Mouse (Mus musculus): ENCODE results near the gene Wwox. TPM values are rescaled to one million over a fixed set of nuclear protein-coding genes. Genes with fewer than 3 reads are reported as not detected.

Gene Wwox
- polyA plus RNA-seq, 1 experiment from 2014 or later, result 10.5 TPM

DNA sequence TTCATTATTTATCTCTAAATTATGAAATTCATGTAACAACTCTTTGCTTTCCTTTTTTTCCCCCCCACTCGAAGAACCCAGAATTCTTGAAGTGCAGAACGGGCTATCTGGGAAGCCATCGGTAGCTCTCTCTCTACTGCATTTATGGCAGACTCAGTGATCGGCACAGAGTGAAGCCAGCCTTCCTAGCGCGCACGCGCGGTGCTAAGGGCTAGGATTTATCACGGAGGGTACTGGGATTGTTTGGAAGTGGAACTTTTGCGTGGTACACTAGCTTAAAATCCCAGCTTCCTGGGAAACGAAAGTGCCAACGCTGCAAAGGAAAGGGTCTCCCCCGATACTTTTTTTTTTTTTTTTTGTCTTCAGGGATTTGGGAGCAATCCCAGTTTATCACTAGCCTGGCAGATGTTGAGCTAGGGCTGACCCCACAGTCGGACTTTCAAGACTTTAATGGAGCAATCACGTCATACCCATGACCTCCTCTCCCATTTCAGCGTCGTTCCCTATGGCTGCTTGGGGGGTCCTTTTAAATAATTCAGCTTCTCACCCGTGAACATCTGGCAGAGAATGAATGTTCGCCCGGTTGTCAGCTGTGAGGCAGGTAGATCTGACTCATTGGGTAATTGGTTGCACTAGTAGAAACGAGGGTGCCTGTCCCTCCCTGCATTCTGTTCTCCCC lies 810.4 kb downstream of the Wwox start:
- WGBS, result 37% methylated on average over 22 of the region's 22 CpGs
- Histone ChIP-seq H3K4me1 (peaks cover 8% of the 10 kb centered on the region), H3K9ac (no peak overlapping the region), H3K36me3 (no peaks in the 10 kb centered on the region), H3K4me3 (no peak overlapping the region), H3K4me2 (replicated peaks) (peak overlapping the region; percentile 34), H3K9me3 (no peaks in the 10 kb centered on the region), H3K27ac (no peak overlapping the region), H3K27me3 (peaks cover 2% of the 10 kb centered on the region; the same call in 1 of the 2 replicates)
- ATAC-seq (ENCODE audit: insufficient number of reproducible peaks, insufficient read depth, low FRiP score, low TSS enrichment), result no peak

- Histone ChIP-seq H3K4me1 (peaks cover 10% of the 10 kb centered on the region), H3K27ac (no peak overlapping the region), H3K9ac (no peak overlapping the region), H3K9me3 (no peaks in the 10 kb centered on the region), H3K27me3 (peaks cover 2% of the 10 kb centered on the region; the same call in 1 of the 2 replicates), H3K4me3 (no peak overlapping the region), H3K36me3 (no peaks in the 10 kb centered on the region), H3K4me2 (replicated peaks) (no peak overlapping the region)
- 52% methylated on average over 13 of the region's 13 CpGs for WGBS
- no peak for ATAC-seq (ENCODE audit: insufficient number of reproducible peaks, insufficient read depth, low FRiP score, low TSS enrichment)
Measured at GRCm38 (mm10) chr8:115255550-115255949, 816.1 kb downstream of the Wwox start.

DNA sequence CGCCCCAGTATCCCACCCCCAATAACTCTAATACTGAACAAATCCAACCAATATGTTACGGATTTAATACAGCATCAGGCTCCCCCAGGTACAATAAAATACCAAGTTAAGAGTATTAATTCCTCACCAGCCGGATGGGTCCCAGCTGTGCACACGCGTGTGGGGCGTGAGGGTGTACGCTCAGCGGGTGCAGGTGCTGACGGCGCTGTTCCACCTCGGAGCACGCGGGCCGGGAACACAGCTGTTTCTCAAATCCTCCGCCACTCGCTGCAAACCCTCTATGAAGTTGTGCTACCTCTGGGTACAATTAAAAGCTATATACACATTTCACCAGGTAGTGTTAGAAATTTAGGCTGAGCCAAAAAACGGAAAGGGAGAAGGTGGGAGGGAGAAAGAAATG lies 818.0 kb downstream of the Wwox start:
- Histone ChIP-seq H3K4me1 (0 out of 2 replicates have a peak, but pooled peaks cover 7% of the 10 kb centered on the region), H3K36me3 (no peaks in the 10 kb centered on the region), H3K9me3 (no peaks in the 10 kb centered on the region), H3K27me3 (peaks cover 2% of the 10 kb centered on the region; the same call in 1 of the 2 replicates), H3K4me2 (replicated peaks) (no peak overlapping the region), H3K9ac (no peak overlapping the region), H3K27ac (no peak overlapping the region), H3K4me3 (no peak overlapping the region)
- no peak for ATAC-seq (ENCODE audit: insufficient number of reproducible peaks, insufficient read depth, low FRiP score, low TSS enrichment)
- WGBS, result 88% methylated on average over 17 of the region's 17 CpGs

DNA sequence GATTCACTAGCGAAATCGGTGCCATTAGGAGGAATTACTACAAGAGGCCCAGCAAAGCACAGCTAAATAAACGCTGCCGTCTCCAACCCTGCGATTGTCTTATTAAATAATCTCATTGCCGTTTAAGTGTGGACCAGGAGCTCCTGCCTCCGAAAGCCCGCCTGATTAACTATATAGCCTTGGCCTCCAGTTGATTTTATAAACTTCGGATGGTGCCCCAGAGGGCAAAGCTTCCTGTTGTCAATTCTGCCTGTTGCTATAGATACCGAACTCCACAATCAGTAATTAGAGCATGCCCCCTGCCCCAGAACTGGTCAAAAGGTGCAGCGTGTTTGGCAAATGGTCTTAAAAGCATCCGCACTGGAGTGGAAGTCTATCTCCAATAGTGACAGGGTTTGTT lies 820.4 kb downstream of the Wwox start:
- Histone ChIP-seq H3K9ac (no peak overlapping the region), H3K27ac (no peak overlapping the region), H3K4me1 (0 out of 2 replicates have a peak, but pooled peaks cover 7% of the 10 kb centered on the region), H3K4me2 (replicated peaks) (no peak overlapping the region), H3K27me3 (no peaks in the 10 kb centered on the region), H3K36me3 (no peaks in the 10 kb centered on the region), H3K9me3 (no peaks in the 10 kb centered on the region), H3K4me3 (no peak overlapping the region)
- ATAC-seq (ENCODE audit: insufficient number of reproducible peaks, insufficient read depth, low FRiP score, low TSS enrichment), result no peak
- 28% methylated on average over 12 of the region's 12 CpGs for WGBS

GRCm38 (mm10) chr8:115267196-115267595 lies 827.7 kb downstream of the Wwox start:
- no peaks in the 10 kb centered on the region for H3K4me1 ChIP-seq
- no peaks in the 10 kb centered on the region for H3K36me3 ChIP-seq
- no peak overlapping the region for H3K4me2 ChIP-seq (replicated peaks)
- H3K4me3 ChIP-seq, result no peak overlapping the region
- H3K9ac ChIP-seq, result no peak overlapping the region
- WGBS, result 45% methylated on average over 11 of the region's 11 CpGs
- ATAC-seq (ENCODE audit: insufficient number of reproducible peaks, insufficient read depth, low FRiP score, low TSS enrichment), result no peak
- no peaks in the 10 kb centered on the region for H3K9me3 ChIP-seq
- no peaks in the 10 kb centered on the region for H3K27me3 ChIP-seq
- H3K27ac ChIP-seq, result no peak overlapping the region

DNA sequence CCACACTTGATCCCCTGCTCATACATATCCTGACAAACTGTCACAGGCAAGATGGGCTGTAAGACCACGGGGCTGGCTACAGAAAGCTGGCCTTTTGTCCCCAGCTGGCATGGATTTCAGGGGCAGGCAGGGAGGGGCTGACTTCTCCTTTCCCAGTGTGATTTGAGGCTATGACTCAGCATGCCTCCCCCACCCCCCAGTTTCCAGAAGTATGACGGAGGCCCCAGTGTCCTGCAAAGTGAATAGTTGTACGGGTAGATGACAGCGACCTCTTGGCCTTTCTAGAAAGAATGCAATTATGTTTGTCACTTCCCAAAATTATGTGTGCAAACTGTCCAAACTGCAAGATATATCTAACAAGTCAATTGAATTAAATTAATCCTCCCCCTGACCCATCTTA lies 830.1 kb downstream of the Wwox start:
- no peak overlapping the region for H3K27ac ChIP-seq
- H3K4me1 ChIP-seq, result no peaks in the 10 kb centered on the region
- H3K27me3 ChIP-seq, result no peaks in the 10 kb centered on the region
- ATAC-seq (ENCODE audit: insufficient number of reproducible peaks, insufficient read depth, low FRiP score, low TSS enrichment), result no peak
- no peaks in the 10 kb centered on the region for H3K9me3 ChIP-seq
- H3K4me2 ChIP-seq (replicated peaks), result no peak overlapping the region
- H3K36me3 ChIP-seq, result no peaks in the 10 kb centered on the region
- no peak overlapping the region for H3K4me3 ChIP-seq
- 39% methylated on average over 4 of the region's 4 CpGs for WGBS
- no peak overlapping the region for H3K9ac ChIP-seq

GRCm38 (mm10) chr8:115273976-115274375 lies 834.5 kb downstream of the Wwox start:
- Histone ChIP-seq H3K36me3 (no peaks in the 10 kb centered on the region), H3K27me3 (no peaks in the 10 kb centered on the region), H3K4me2 (replicated peaks) (no peak overlapping the region), H3K4me3 (no peak overlapping the region), H3K27ac (no peak overlapping the region), H3K4me1 (no peaks in the 10 kb centered on the region), H3K9ac (no peak overlapping the region), H3K9me3 (no peaks in the 10 kb centered on the region)
- 85% methylated on average over 6 of the region's 6 CpGs for WGBS
- ATAC-seq (ENCODE audit: insufficient number of reproducible peaks, insufficient read depth, low FRiP score, low TSS enrichment), result no peak

- no peak for ATAC-seq (ENCODE audit: insufficient number of reproducible peaks, insufficient read depth, low FRiP score, low TSS enrichment)
- H3K9ac ChIP-seq, result no peak overlapping the region
Measured at GRCm38 (mm10) chr8:115276281-115276680, 836.8 kb downstream of the Wwox start.

DNA sequence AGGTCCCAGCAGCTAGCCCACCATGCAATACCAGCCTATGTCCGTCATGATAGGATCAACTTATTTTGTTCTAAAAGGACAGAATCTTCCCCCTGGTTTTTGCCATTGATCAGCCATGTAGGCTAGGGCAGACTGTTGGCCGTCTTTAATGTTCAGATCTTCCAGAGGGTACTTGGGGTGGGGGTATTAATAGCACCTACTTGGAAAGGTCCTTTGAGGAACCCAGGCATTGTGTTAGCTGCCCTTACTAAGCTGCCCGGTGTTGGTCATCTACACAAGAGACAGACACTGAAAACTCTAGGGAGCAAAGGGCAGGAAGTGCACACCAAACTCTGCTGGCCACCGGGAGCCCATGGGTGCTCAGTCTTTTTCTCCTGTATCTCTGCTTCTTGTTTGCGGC lies 838.8 kb downstream of the Wwox start:
- H3K4me2 ChIP-seq (replicated peaks), result no peak overlapping the region
- no peak overlapping the region for H3K27ac ChIP-seq
- H3K4me3 ChIP-seq, result no peak overlapping the region
- no peaks in the 10 kb centered on the region for H3K9me3 ChIP-seq
- H3K4me1 ChIP-seq, result no peaks in the 10 kb centered on the region
- 86% methylated on average over 5 of the region's 5 CpGs for WGBS
- no peaks in the 10 kb centered on the region for H3K36me3 ChIP-seq
- H3K27me3 ChIP-seq, result no peaks in the 10 kb centered on the region
- no peak for ATAC-seq (ENCODE audit: insufficient number of reproducible peaks, insufficient read depth, low FRiP score, low TSS enrichment)
- H3K9ac ChIP-seq, result no peak overlapping the region

More at GRCm38 (mm10) chr8:115276281-115276680, 836.8 kb downstream of the Wwox start:
- no peak overlapping the region for H3K4me2 ChIP-seq (replicated peaks)
- H3K9me3 ChIP-seq, result no peaks in the 10 kb centered on the region
- H3K4me3 ChIP-seq, result no peak overlapping the region
- H3K27ac ChIP-seq, result no peak overlapping the region
- WGBS, result 53% methylated on average over 2 of the region's 2 CpGs
- H3K36me3 ChIP-seq, result no peaks in the 10 kb centered on the region
- no peaks in the 10 kb centered on the region for H3K27me3 ChIP-seq
- no peaks in the 10 kb centered on the region for H3K4me1 ChIP-seq

DNA sequence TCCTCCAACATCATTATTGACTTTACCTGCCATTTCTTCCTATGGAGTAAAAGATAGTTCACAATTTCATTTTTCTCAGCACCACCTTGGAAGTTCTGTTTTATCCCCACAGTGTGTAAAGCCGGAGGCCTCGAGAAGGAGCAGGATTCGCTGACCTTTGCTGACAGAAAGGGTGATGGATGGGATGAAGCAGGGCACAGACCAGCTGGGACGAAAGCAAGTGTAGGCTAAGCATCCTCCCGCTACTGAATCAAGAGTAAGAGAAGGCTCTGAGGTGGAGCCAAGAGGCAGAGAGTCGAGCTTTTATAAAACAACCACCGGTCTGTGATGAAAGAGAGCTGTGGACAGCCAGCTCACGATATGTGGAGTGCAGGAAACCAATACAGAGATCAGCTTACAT lies 850.8 kb downstream of the Wwox start:
- H3K36me3 ChIP-seq, result no peaks in the 10 kb centered on the region
- H3K4me2 ChIP-seq (replicated peaks), result no peak overlapping the region
- no peak overlapping the region for H3K27ac ChIP-seq
- 70% methylated on average over 8 of the region's 8 CpGs for WGBS
- no peaks in the 10 kb centered on the region for H3K4me1 ChIP-seq
- no peak for ATAC-seq (ENCODE audit: insufficient number of reproducible peaks, insufficient read depth, low FRiP score, low TSS enrichment)
- H3K4me3 ChIP-seq, result no peak overlapping the region
- H3K9ac ChIP-seq, result no peak overlapping the region
- no peaks in the 10 kb centered on the region for H3K27me3 ChIP-seq
- H3K9me3 ChIP-seq, result no peaks in the 10 kb centered on the region

GRCm38 (mm10) chr8:115296760-115297159 lies 857.3 kb downstream of the Wwox start:
- no peaks in the 10 kb centered on the region for H3K27me3 ChIP-seq
- ATAC-seq (ENCODE audit: insufficient number of reproducible peaks, insufficient read depth, low FRiP score, low TSS enrichment), result no peak
- H3K9ac ChIP-seq, result no peak overlapping the region
- H3K36me3 ChIP-seq, result no peaks in the 10 kb centered on the region
- H3K4me2 ChIP-seq (replicated peaks), result no peak overlapping the region
- no peaks in the 10 kb centered on the region for H3K4me1 ChIP-seq
- H3K4me3 ChIP-seq, result no peak overlapping the region
- 70% methylated on average over 9 of the region's 9 CpGs for WGBS
- H3K9me3 ChIP-seq, result no peaks in the 10 kb centered on the region
- no peak overlapping the region for H3K27ac ChIP-seq

- Histone ChIP-seq H3K4me1 (no peaks in the 10 kb centered on the region), H3K27ac (no peak overlapping the region), H3K4me2 (replicated peaks) (no peak overlapping the region), H3K9ac (no peak overlapping the region), H3K9me3 (no peaks in the 10 kb centered on the region), H3K4me3 (no peak overlapping the region), H3K36me3 (no peaks in the 10 kb centered on the region), H3K27me3 (no peaks in the 10 kb centered on the region)
- 67% methylated on average over 7 of the region's 7 CpGs for WGBS
- ATAC-seq (ENCODE audit: insufficient number of reproducible peaks, insufficient read depth, low FRiP score, low TSS enrichment), result no peak
Measured at GRCm38 (mm10) chr8:115302484-115302883, 863.0 kb downstream of the Wwox start.
